Mouse (Mus musculus): ENCODE data around the gene Spata20. TPM values are rescaled to one million over a fixed set of nuclear protein-coding genes. Genes with fewer than 3 reads are reported as not detected.

Gene Spata20
- not detected in 2 replicates for polyA plus RNA-seq (2016; fragmentation: Nextera tagmentation; extraction: Ambion mirVana)

- peaks cover 2% of the 10 kb centered on the region; the same call in 1 of the 2 replicates for H3K36me3 ChIP-seq
- H3K4me1 ChIP-seq (replicated peaks): peaks cover 2% of the 10 kb centered on the region
- 0 out of 2 replicates have a peak, but pooled peaks have one; percentile 20 for ATAC-seq (ENCODE audit: insufficient number of reproducible peaks, low FRiP score)
- H3K9me3 ChIP-seq (replicated peaks): no peaks in the 10 kb centered on the region
- H3K4me3 ChIP-seq: peak within 1 kb of the TSS; percentile 19; the same call in 1 of the 2 replicates
- peak within 1 kb of the TSS; percentile 29; the same call in 1 of the 2 replicates for H3K9ac ChIP-seq
- peak within 1 kb of the TSS; percentile 57 for H3K4me2 ChIP-seq
- peaks cover 68% of the 10 kb centered on the region for H3K27me3 ChIP-seq (replicated peaks)
- WGBS: 2% methylated on average over 24 of the region's 24 CpGs
- no peak within 1 kb of the TSS for H3K27ac ChIP-seq (ENCODE audit: poor library complexity, severe bottlenecking)
These were observed at the start of gene Spata20 for GRCm38 (mm10) chr11:94486001-94486400. Gene Spata20, minus strand, starts transcription at chr11:94486179.

GRCm38 (mm10) chr11:94533171-94533570 is 47.2 kb upstream of the Spata20 start:
- H3K36me3 ChIP-seq: no peaks in the 10 kb centered on the region
- no peaks in the 10 kb centered on the region for H3K4me1 ChIP-seq (replicated peaks)
- H3K9me3 ChIP-seq (replicated peaks): 0 out of 2 replicates have a peak, but pooled peaks cover 4% of the 10 kb centered on the region
- H3K27me3 ChIP-seq (replicated peaks): no peaks in the 10 kb centered on the region
- no peak overlapping the region for H3K27ac ChIP-seq (ENCODE audit: poor library complexity, severe bottlenecking)
- WGBS: 77% methylated on average over 8 of the region's 8 CpGs
- ATAC-seq (ENCODE audit: insufficient number of reproducible peaks, low FRiP score): no peak
- H3K4me3 ChIP-seq: no peak overlapping the region
- H3K4me2 ChIP-seq: no peak overlapping the region
- no peak overlapping the region for H3K9ac ChIP-seq

DNA sequence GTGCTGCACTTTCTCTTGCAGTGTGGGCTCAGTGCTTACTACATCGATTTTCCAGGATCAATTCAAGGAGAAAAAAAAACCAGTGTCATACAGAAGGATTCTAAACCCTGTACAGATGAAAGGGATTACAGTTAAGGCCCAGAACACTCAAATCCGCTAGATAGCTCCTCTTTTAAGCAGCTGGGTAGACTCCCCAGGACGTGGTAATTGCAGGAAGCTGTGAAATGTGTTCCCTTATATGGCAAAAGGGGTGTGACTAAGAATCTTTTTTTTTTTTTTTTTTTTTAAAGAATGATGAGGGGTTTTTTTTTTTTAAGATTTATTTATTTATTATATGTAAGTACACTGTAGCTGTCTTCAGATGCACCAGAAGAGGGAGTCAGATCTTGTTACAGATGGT is 42.9 kb upstream of the Spata20 start:
- 0 out of 2 replicates have a peak, but pooled peaks cover 4% of the 10 kb centered on the region for H3K4me1 ChIP-seq (replicated peaks)
- H3K36me3 ChIP-seq: no peaks in the 10 kb centered on the region
- WGBS: 51% methylated on average over 3 of the region's 3 CpGs
- no peak for ATAC-seq (ENCODE audit: insufficient number of reproducible peaks, low FRiP score)
- H3K27ac ChIP-seq (ENCODE audit: poor library complexity, severe bottlenecking): no peak overlapping the region
- no peak overlapping the region for H3K4me3 ChIP-seq
- H3K9me3 ChIP-seq (replicated peaks): no peaks in the 10 kb centered on the region
- no peak overlapping the region for H3K9ac ChIP-seq
- no peak overlapping the region for H3K4me2 ChIP-seq
- no peaks in the 10 kb centered on the region for H3K27me3 ChIP-seq (replicated peaks)

GRCm38 (mm10) chr11:94526171-94526879 is 40.3 kb upstream of the Spata20 start:
- Histone ChIP-seq H3K4me2 (no peak overlapping the region), H3K27ac (ENCODE audit: poor library complexity, severe bottlenecking) (no peak overlapping the region), H3K4me1 (replicated peaks) (peaks cover 22% of the 10 kb centered on the region), H3K9ac (peak overlapping the region; percentile 9; the same call in 1 of the 2 replicates), H3K9me3 (replicated peaks) (no peaks in the 10 kb centered on the region), H3K4me3 (no peak overlapping the region), H3K27me3 (replicated peaks) (no peaks in the 10 kb centered on the region), H3K36me3 (no peaks in the 10 kb centered on the region)
- ATAC-seq (ENCODE audit: insufficient number of reproducible peaks, low FRiP score): no peak
- 45% methylated on average over 9 of the region's 9 CpGs for WGBS

- Histone ChIP-seq H3K4me3 (peak within 1 kb of the TSS; percentile 56), H3K9ac (peak within 1 kb of the TSS; percentile 79), H3K36me3 (no peaks in the 10 kb centered on the region), H3K4me1 (replicated peaks) (peaks cover 38% of the 10 kb centered on the region), H3K4me2 (peak within 1 kb of the TSS; percentile 91), H3K9me3 (replicated peaks) (no peaks in the 10 kb centered on the region), H3K27me3 (replicated peaks) (no peaks in the 10 kb centered on the region), H3K27ac (ENCODE audit: poor library complexity, severe bottlenecking) (peak within 1 kb of the TSS; percentile 71)
- peak; percentile 62; the same call in 1 of the 2 replicates for ATAC-seq (ENCODE audit: insufficient number of reproducible peaks, low FRiP score)
- under 1% methylated on average over 42 of the region's 42 CpGs for WGBS
These were observed 35.4 kb upstream of the Spata20 start, which contains the start of gene Mycbpap for GRCm38 (mm10) chr11:94521219-94521843. Gene Mycbpap, minus strand, starts transcription at chr11:94521742.

DNA sequence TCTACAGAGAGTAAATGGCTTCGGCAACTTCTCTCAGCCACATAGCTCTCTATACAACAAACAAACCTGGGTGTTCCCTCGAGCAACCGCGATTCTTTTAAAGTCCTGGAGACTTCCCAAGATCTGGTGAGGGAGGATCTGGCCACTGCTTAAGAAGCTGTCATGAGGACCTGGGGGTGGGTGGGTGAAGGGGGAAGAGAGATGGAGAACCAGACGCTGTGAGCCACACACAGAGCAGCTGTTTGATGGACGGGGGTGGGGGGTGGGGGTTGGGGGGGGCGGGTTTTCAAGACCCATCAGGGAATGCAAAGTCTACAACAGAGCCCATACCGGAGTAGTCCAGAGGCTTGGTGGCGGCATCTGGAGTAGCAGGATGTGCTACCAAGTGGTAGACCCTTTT is 27.5 kb upstream of the Spata20 start:
- Histone ChIP-seq H3K27me3 (replicated peaks) (no peaks in the 10 kb centered on the region), H3K36me3 (peaks cover 3% of the 10 kb centered on the region; the same call in 1 of the 2 replicates), H3K9me3 (replicated peaks) (0 out of 2 replicates have a peak, but pooled peaks cover 6% of the 10 kb centered on the region), H3K4me2 (no peak overlapping the region), H3K27ac (ENCODE audit: poor library complexity, severe bottlenecking) (no peak overlapping the region), H3K4me1 (replicated peaks) (peaks cover 12% of the 10 kb centered on the region), H3K9ac (no peak overlapping the region), H3K4me3 (no peak overlapping the region)
- 51% methylated on average over 9 of the region's 9 CpGs for WGBS
- no peak for ATAC-seq (ENCODE audit: insufficient number of reproducible peaks, low FRiP score)

DNA sequence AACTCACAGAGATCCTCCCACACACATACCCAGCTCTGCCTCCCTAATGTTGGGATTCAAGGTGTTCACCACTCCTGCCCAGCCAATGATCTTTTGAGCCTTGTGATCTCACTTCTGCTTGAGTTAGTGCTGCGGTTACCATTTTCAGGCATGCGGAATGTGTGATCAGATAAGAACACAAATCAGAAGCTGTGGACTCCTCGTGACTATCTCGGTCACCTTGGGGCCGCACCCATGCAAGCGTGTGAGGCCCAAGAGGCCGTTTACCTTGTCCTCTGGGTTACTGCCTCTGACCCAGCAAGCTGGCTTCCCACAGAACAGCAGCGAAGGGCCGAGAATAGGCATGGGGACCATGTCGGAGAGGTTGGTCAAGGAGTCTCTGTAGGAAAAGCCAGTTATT is 23.0 kb upstream of the Spata20 start:
- H3K36me3 ChIP-seq: peaks cover 3% of the 10 kb centered on the region; the same call in 1 of the 2 replicates
- H3K4me2 ChIP-seq: no peak overlapping the region
- H3K9ac ChIP-seq: no peak overlapping the region
- H3K9me3 ChIP-seq (replicated peaks): 0 out of 2 replicates have a peak, but pooled peaks cover 6% of the 10 kb centered on the region
- H3K4me1 ChIP-seq (replicated peaks): peaks cover 5% of the 10 kb centered on the region; the same call in 1 of the 2 replicates
- ATAC-seq (ENCODE audit: insufficient number of reproducible peaks, low FRiP score): no peak
- H3K27me3 ChIP-seq (replicated peaks): no peaks in the 10 kb centered on the region
- no peak overlapping the region for H3K4me3 ChIP-seq
- no peak overlapping the region for H3K27ac ChIP-seq (ENCODE audit: poor library complexity, severe bottlenecking)
- WGBS: 69% methylated on average over 10 of the region's 10 CpGs

DNA sequence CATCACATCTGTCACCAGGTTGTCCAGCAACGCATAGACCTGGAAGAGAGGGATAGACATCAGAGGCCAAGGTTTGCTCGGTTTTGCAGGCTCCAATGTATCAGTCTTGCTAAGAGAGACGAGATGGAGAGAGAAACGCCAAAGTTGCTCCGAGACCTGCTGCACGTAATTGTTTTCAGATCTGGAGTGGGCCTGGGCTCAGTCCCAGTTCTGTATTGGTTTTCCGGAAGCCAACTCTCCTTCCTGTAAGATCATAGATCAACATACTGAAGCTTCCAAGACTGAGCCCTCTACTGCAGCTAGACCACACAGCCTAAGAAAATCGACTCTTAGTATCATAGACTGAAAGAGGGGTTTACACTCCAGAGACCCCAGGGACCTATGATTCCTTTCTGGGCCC is 15.5 kb upstream of the Spata20 start:
- ATAC-seq (ENCODE audit: insufficient number of reproducible peaks, low FRiP score): no peak

DNA sequence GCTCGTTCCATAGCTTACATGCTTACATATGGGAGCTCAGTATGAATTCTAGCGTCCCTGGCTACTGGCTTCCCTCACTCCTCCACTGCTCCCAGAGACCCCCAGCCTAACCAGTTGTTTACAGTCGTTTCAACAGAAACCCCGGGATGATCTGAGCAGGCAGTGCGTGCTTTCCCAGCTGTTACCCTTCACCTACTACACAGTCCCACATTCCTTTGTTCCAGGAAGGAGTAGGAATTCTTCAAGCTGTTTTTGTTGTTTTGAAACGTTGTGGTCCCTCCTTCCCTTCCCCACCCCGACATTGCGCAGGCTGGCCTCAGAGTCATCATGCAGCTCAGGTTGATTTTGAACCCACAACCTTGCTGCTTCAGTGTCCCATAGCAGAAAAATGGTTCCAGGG is 14.4 kb upstream of the Spata20 start:
- Histone ChIP-seq H3K4me1 (replicated peaks) (peaks cover 42% of the 10 kb centered on the region), H3K9ac (peak overlapping the region; percentile 73), H3K27ac (ENCODE audit: poor library complexity, severe bottlenecking) (peak overlapping the region; percentile 90), H3K36me3 (peaks cover 8% of the 10 kb centered on the region), H3K4me2 (peak overlapping the region; percentile 78), H3K9me3 (replicated peaks) (no peaks in the 10 kb centered on the region), H3K4me3 (peak overlapping the region; percentile 54), H3K27me3 (replicated peaks) (0 out of 2 replicates have a peak, but pooled peaks cover 14% of the 10 kb centered on the region)
- WGBS: 26% methylated on average over 8 of the region's 8 CpGs
- no peak for ATAC-seq (ENCODE audit: insufficient number of reproducible peaks, low FRiP score)

More for the DNA sequence above, 15.5 kb upstream of the Spata20 start:
- Histone ChIP-seq H3K4me1 (replicated peaks) (peaks cover 31% of the 10 kb centered on the region), H3K36me3 (no peaks in the 10 kb centered on the region; the same call in 1 of the 2 replicates), H3K27me3 (replicated peaks) (0 out of 2 replicates have a peak, but pooled peaks cover 14% of the 10 kb centered on the region), H3K27ac (ENCODE audit: poor library complexity, severe bottlenecking) (no peak overlapping the region), H3K9ac (no peak overlapping the region), H3K9me3 (replicated peaks) (no peaks in the 10 kb centered on the region), H3K4me2 (no peak overlapping the region), H3K4me3 (no peak overlapping the region)
- WGBS: 70% methylated on average over 8 of the region's 8 CpGs

GRCm38 (mm10) chr11:94499661-94500152 is 13.7 kb upstream of the Spata20 start, which contains the start of gene Epn3:
Gene Epn3, minus strand, starts transcription at chr11:94499974.
- ATAC-seq (ENCODE audit: insufficient number of reproducible peaks, low FRiP score): peak; percentile 46
- Histone ChIP-seq H3K4me2 (peak within 1 kb of the TSS; percentile 78), H3K36me3 (peaks cover 8% of the 10 kb centered on the region), H3K4me1 (replicated peaks) (peaks cover 48% of the 10 kb centered on the region), H3K27ac (ENCODE audit: poor library complexity, severe bottlenecking) (peak within 1 kb of the TSS; percentile 90), H3K4me3 (peak within 1 kb of the TSS; percentile 54), H3K9me3 (replicated peaks) (no peaks in the 10 kb centered on the region), H3K9ac (peak within 1 kb of the TSS; percentile 73), H3K27me3 (replicated peaks) (0 out of 2 replicates have a peak, but pooled peaks cover 14% of the 10 kb centered on the region)
- under 1% methylated on average over 26 of the region's 26 CpGs for WGBS

- H3K9ac ChIP-seq: peak overlapping the region; percentile 73
- H3K4me1 ChIP-seq (replicated peaks): peaks cover 52% of the 10 kb centered on the region
- whole genome bisulfite sequencing: 10% methylated on average over 2 of the region's 2 CpGs
These were observed 13.1 kb upstream of the Spata20 start for GRCm38 (mm10) chr11:94499035-94499434.

More at GRCm38 (mm10) chr11:94499035-94499434, 13.1 kb upstream of the Spata20 start:
- Histone ChIP-seq H3K9me3 (replicated peaks) (no peaks in the 10 kb centered on the region), H3K4me2 (peak overlapping the region; percentile 78), H3K36me3 (peaks cover 9% of the 10 kb centered on the region), H3K27ac (ENCODE audit: poor library complexity, severe bottlenecking) (peak overlapping the region; percentile 90), H3K27me3 (replicated peaks) (peaks cover 15% of the 10 kb centered on the region; the same call in 1 of the 2 replicates), H3K4me3 (peak overlapping the region; percentile 54)
- peak; percentile 30; the same call in 1 of the 2 replicates for ATAC-seq (ENCODE audit: insufficient number of reproducible peaks, low FRiP score)
